Comparison of ENCODE assay signal across 9 mouse cellular contexts in genomic region chr6:99265173-99265572, GRCm38 (mm10).
DNase-seq lines count a peak whose midpoint lies in the region; ATAC-seq and TF ChIP-seq lines count a peak whose summit lies in the region.
"Had no signal": no experiment of that assay in that cellular context is flagged by ENCODE, and none has a peak within 500 bp of the region (broad histone marks: within the 10 kb centered on the region; RNA-seq: fewer than 3 reads in every experiment).

No protein-coding gene starts in this region.

- no peak overlapping the region for H3K4me3 ChIP-seq in hindbrain, embryonic 14.5 days (replicated peaks; ENCODE audit: low read length)
- no peak overlapping the region for H3K4me3 ChIP-seq in hindbrain, embryonic 10.5 days
- H3K4me3 ChIP-seq in embryonic facial prominence, embryonic 12.5 days: no peak overlapping the region
- H3K4me3 ChIP-seq in liver, postnatal 0 days (ENCODE audit: low read depth, low read length): peak overlapping the region; percentile 43; the same call in 1 of the 2 replicates
- H3K4me3 ChIP-seq: myocyte had no signal

- peaks cover 7% of the 10 kb centered on the region; the same call in 1 of the 2 replicates for H3K27me3 ChIP-seq in hindbrain, embryonic 14.5 days (ENCODE audit: control insufficient read depth, insufficient read depth, low read length)
- H3K27me3 ChIP-seq in hindbrain, embryonic 10.5 days (ENCODE audit: insufficient read depth, poor library complexity, severe bottlenecking): 0 out of 2 replicates have a peak, but pooled peaks cover 3% of the 10 kb centered on the region
- H3K27me3 ChIP-seq in embryonic facial prominence, embryonic 12.5 days: 0 out of 2 replicates have a peak, but pooled peaks cover 3% of the 10 kb centered on the region
- no peaks in the 10 kb centered on the region for H3K27me3 ChIP-seq in liver, postnatal 0 days (ENCODE audit: insufficient read depth, low read length)
- H3K27me3 ChIP-seq: Patski had no signal

- peaks cover 19% of the 10 kb centered on the region for H3K4me1 ChIP-seq in hindbrain, embryonic 14.5 days (replicated peaks; ENCODE audit: control insufficient read depth, insufficient read depth, low read length)
- H3K4me1 ChIP-seq in hindbrain, embryonic 10.5 days (replicated peaks): peaks cover 84% of the 10 kb centered on the region
- peaks cover 78% of the 10 kb centered on the region for H3K4me1 ChIP-seq in embryonic facial prominence, embryonic 12.5 days
- peaks cover 22% of the 10 kb centered on the region for H3K4me1 ChIP-seq in liver, postnatal 0 days (ENCODE audit: insufficient read depth)

- H3K9ac ChIP-seq in hindbrain, embryonic 14.5 days: peak overlapping the region; percentile 37; the same call in 1 of the 2 replicates
- no peak overlapping the region for H3K9ac ChIP-seq in embryonic facial prominence, embryonic 12.5 days
- H3K9ac ChIP-seq in liver, postnatal 0 days (replicated peaks): peak overlapping the region; percentile 58

- peak; percentile 32 for DNase-seq in hindbrain, embryonic 14.5 days (ENCODE audit: low spot score)
- DNase-seq in hindbrain, embryonic 10.5 days (ENCODE audit: low spot score): no peak
- DNase-seq in brain, adult 2 months (ENCODE audit: low read depth, low spot score): peak; percentile 28
- no peak for DNase-seq in liver, postnatal 0 days
- DNase-seq in kidney, postnatal 10 days: no peak
- DNase-seq in thymus, postnatal 4 days: no peak

- H3K36me3 ChIP-seq in hindbrain, embryonic 14.5 days (replicated peaks; ENCODE audit: control insufficient read depth, insufficient read depth): no peaks in the 10 kb centered on the region
- H3K36me3 ChIP-seq in hindbrain, embryonic 10.5 days: no peaks in the 10 kb centered on the region
- H3K36me3 ChIP-seq in embryonic facial prominence, embryonic 12.5 days: no peaks in the 10 kb centered on the region
- no peaks in the 10 kb centered on the region for H3K36me3 ChIP-seq in liver, postnatal 0 days (replicated peaks; ENCODE audit: insufficient read depth, low read length)

- ATAC-seq in hindbrain, embryonic 14.5 days (ENCODE audit: low FRiP score): no peak
- no peak for ATAC-seq in embryonic facial prominence, embryonic 12.5 days (ENCODE audit: insufficient number of reproducible peaks, insufficient read depth, low FRiP score, low TSS enrichment)
- no peak for ATAC-seq in liver, postnatal 0 days
- ATAC-seq: Patski had no signal

- peak overlapping the region; percentile 24; the same call in 1 of the 2 replicates for H3K4me2 ChIP-seq in hindbrain, embryonic 14.5 days (replicated peaks)
- no peak overlapping the region for H3K4me2 ChIP-seq in embryonic facial prominence, embryonic 12.5 days (replicated peaks)
- H3K4me2 ChIP-seq in liver, postnatal 0 days (ENCODE audit: low read depth, low read length): peak overlapping the region; percentile 60

- no peak for TF ChIP-seq CTCF in liver, postnatal 0 days (IDR thresholded peaks at IDR 0.05; ENCODE audit: low read depth)

- 38% methylated on average over 4 of the region's 4 CpGs for WGBS in hindbrain, embryonic 14.5 days
- WGBS in hindbrain, embryonic 10.5 days: 26% methylated on average over 4 of the region's 4 CpGs
- 24% methylated on average over 4 of the region's 4 CpGs for WGBS in embryonic facial prominence, embryonic 12.5 days
- WGBS in liver, postnatal 0 days (ENCODE audit: insufficient replicate concordance): 42% methylated on average over 4 of the region's 4 CpGs

- TF ChIP-seq EP300 in liver, postnatal 0 days (IDR thresholded peaks at IDR 0.05; ENCODE audit: low read depth): no peak

- no peaks in the 10 kb centered on the region for H3K9me3 ChIP-seq in hindbrain, embryonic 14.5 days (ENCODE audit: control insufficient read depth, low read length)
- no peaks in the 10 kb centered on the region for H3K9me3 ChIP-seq in hindbrain, embryonic 10.5 days
- no peaks in the 10 kb centered on the region for H3K9me3 ChIP-seq in embryonic facial prominence, embryonic 12.5 days
- no peaks in the 10 kb centered on the region for H3K9me3 ChIP-seq in liver, postnatal 0 days (ENCODE audit: low read length)

- H3K27ac ChIP-seq in hindbrain, embryonic 14.5 days: 0 out of 2 replicates have a peak overlapping the region, but pooled peaks have one; percentile 33
- H3K27ac ChIP-seq in hindbrain, embryonic 10.5 days: no peak overlapping the region
- 0 out of 2 replicates have a peak overlapping the region, but pooled peaks have one; percentile 36 for H3K27ac ChIP-seq in embryonic facial prominence, embryonic 12.5 days
- H3K27ac ChIP-seq in liver, postnatal 0 days (ENCODE audit: low read depth): peak overlapping the region; percentile 82; the same call in 1 of the 2 replicates

Comparison
In these comparisons a context has a peak if more than half of its experiments do, and no peak if none do; other contexts are left out.
1. DNase-seq: peak in hindbrain, embryonic 14.5 days (single experiment) and brain, adult 2 months (single experiment); none in hindbrain, embryonic 10.5 days (single experiment), liver, postnatal 0 days (single experiment), kidney, postnatal 10 days (single experiment) and thymus, postnatal 4 days (single experiment).